Mouse (Mus musculus) ES-E14 (cell line): Measurements from ENCODE around the gene Serpine1.

Experiments
- CHD2 ChIP-seq: IDR thresholded peaks from 2 replicates; pipeline ENCODE4 v1.6.1; 2014; ENCODE audit warnings: mild to moderate bottlenecking, low read depth, low read length, inconsistent platforms
- HCFC1 ChIP-seq: IDR thresholded peaks from 2 replicates; pipeline ENCODE4 v1.6.1; 2012; ENCODE audit warnings: low read length, inconsistent platforms, borderline replicate concordance; ENCODE audit not compliant: insufficient read depth
- MAFK ChIP-seq: IDR thresholded peaks from 2 replicates; pipeline ENCODE4 v1.6.1; 2014; ENCODE audit warnings: mild to moderate bottlenecking, low read depth, low read length, inconsistent platforms; ENCODE audit not compliant: insufficient read depth
- ZC3H11A ChIP-seq: IDR thresholded peaks from 2 replicates; pipeline ENCODE4 v1.6.1; 2012; ENCODE audit warnings: low read depth, mild to moderate bottlenecking, inconsistent platforms, low read length, borderline replicate concordance
- ZNF384 ChIP-seq: IDR thresholded peaks from 2 replicates; pipeline ENCODE4 v1.6.1; 2012; ENCODE audit warnings: low read depth, low read length, inconsistent platforms

GRCm38 (mm10) chr5:137073141-137073540 is 1.1 kb upstream of the Serpine1 start:
- TF ChIP-seq HCFC1 (no peak), CHD2 (no peak), ZC3H11A (no peak), ZNF384 (no peak), MAFK (no peak)
